Mouse (Mus musculus): ENCODE data around the gene Wwtr1.

Gene Wwtr1

GRCm38 (mm10) chr3:57519995-57520394, 55.7 kb downstream of the Wwtr1 start:
- DNase-seq (ENCODE audit: low read depth in 2 of 2, low spot score in 2 of 2), result no peak

DNA sequence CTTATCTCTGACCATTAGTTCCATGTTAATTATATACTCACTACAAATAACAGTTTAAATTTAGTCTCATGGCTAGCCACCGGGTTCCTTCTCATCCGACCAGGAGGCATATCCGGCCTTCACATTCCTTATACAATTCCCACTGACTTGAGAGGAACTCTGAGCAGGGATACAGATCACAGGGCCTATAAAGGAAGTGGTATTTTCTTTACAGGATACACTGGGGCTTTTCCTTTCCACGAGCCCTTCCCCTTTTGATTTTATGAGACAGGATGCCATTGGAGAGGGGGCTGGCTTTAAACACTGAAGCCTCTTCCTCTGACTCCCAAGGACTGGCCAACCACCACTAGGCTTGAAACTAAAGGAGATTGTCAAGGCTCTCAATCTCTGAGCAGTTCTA, 59.6 kb downstream of the Wwtr1 start:
- DNase-seq (ENCODE audit: low read depth in 2 of 2, low spot score in 2 of 2), result no peak

- no peak for DNase-seq (ENCODE audit: low read depth in 2 of 2, low spot score in 2 of 2)
Measured at GRCm38 (mm10) chr3:57515044-57515443, 60.7 kb downstream of the Wwtr1 start.

- no peak for DNase-seq (ENCODE audit: low read depth in 2 of 2, low spot score in 2 of 2)
Measured at GRCm38 (mm10) chr3:57511816-57512586, 63.7 kb downstream of the Wwtr1 start.

- no peak for DNase-seq (ENCODE audit: low read depth in 2 of 2, low spot score in 2 of 2)
Measured at GRCm38 (mm10) chr3:57509945-57510675, 65.6 kb downstream of the Wwtr1 start.

DNA sequence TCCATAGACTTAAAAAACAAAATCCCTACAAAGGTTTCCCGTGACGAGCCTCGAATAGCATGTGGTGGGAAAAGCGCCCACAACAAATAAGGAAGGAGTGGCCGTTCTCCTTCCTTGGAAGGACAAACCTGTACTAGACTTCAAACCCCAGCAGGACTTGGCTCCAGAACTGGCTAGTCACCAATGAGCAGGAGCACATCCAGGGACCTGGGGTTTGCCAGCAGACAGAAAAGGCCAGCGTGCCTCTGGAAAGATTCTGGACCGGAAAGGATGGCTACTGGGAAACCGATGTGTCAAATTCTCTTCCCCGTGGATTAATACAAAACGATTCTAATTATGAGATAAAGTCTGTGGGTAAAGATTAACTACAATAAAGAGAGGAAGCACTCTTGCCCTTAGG, 69.7 kb downstream of the Wwtr1 start:
- no peak for DNase-seq (ENCODE audit: low read depth in 2 of 2, low spot score in 2 of 2)

DNA sequence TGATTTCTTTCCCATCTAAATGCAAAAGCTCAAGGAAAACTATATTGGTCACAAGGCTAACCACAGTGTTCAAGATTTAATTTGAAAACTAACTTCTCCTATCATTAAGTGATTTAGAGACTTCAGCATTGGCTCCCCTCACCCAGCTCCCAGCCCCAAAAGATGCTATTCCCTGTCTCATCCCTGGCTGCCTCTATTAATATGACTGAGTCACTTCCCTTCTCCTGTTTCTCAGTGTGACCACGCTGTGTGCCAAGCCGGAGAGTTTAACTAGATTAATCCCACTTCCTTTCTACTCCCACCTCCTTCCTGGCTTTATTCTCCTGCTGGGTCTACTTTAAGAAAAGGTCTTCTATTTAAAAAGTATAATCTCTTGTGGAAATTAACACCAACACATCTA, 71.0 kb downstream of the Wwtr1 start:
- no peak for DNase-seq (ENCODE audit: low read depth in 2 of 2, low spot score in 2 of 2)

DNA sequence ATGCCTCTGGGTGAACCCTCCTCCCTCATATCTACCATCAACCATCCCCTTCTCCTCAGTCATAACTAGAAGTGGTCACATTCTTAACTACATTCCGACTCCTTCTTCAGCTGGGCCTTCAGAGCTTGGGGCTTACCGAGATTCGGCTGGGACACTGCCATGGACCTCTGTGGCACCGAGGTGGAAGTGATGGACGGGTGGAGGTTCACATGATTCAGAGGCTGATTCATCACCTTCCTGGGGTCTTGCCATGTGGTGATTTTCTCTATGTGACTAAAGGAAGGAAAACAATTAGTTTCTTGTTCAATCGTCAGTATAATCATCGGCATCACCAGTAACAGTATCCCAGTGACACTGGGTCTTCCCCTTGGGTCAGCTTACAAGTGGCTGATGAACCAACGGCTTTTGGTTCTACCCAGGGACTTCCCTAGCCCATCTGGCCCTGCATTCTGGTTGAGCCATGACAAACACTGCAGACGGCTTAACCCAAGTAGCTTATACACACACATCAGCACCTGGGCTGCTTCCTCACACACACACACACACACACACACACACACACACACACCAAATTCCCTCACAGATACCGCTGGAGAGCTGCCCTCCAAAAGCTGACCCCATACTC, 74.0 kb downstream of the Wwtr1 start:
- no peak for DNase-seq (ENCODE audit: low read depth in 2 of 2, low spot score in 2 of 2)

DNA sequence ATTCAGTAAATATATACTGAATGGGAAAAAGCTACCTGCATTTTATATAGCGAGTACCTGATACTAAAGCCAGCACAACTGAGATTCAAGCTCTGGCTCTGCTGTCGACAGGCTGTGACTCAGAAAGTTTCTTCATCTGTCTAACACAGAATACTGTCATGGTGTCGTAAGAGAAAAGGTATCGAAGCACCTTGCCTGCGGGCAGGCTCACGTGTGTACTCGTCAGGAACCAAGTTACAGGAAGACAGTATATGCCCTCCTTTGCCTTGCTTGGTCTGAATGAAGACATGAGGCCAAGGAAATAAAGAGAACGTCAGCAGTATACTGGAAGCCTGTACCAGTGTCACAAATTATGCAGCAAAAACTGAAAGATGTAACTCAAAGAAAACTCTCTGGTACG, 74.9 kb downstream of the Wwtr1 start:
- no peak for DNase-seq (ENCODE audit: low read depth in 2 of 2, low spot score in 2 of 2)

- DNase-seq (ENCODE audit: low read depth in 2 of 2, low spot score in 2 of 2), result no peak
Measured at GRCm38 (mm10) chr3:57497791-57498190, 77.9 kb downstream of the Wwtr1 start.

DNA sequence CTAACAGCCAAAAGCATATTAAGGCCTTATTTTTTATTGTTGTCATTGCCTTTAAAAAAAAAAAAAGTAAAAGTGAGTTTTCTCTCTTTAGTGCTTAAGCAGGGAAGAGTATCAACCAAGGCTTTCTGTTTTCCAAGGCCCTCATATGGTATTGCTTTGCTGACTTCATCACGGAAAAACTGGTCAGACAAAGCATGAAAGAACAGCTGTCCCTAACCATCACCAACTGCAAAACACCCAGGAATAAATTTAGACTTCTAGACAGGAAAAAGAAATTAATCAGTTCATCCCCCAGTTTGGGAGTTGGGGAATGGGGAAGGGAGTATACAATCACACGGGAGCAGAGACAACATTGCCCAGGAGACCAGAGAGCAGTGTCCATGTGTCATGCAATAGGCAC, 79.3 kb downstream of the Wwtr1 start:
- no peak for DNase-seq (ENCODE audit: low read depth in 2 of 2, low spot score in 2 of 2)

GRCm38 (mm10) chr3:57487455-57488153, 88.1 kb downstream of the Wwtr1 start:
- no peak for DNase-seq (ENCODE audit: low read depth in 2 of 2, low spot score in 2 of 2)

GRCm38 (mm10) chr3:57486068-57486467, 89.6 kb downstream of the Wwtr1 start:
- no peak for DNase-seq (ENCODE audit: low read depth in 2 of 2, low spot score in 2 of 2)

- DNase-seq (ENCODE audit: low read depth in 2 of 2, low spot score in 2 of 2), result no peak
Measured at GRCm38 (mm10) chr3:57481981-57482380, 93.7 kb downstream of the Wwtr1 start.

- no peak for DNase-seq (ENCODE audit: low read depth in 2 of 2, low spot score in 2 of 2)
Measured at GRCm38 (mm10) chr3:57480640-57481039, 95.1 kb downstream of the Wwtr1 start.

- DNase-seq (ENCODE audit: low read depth in 2 of 2, low spot score in 2 of 2), result no peak
Measured at GRCm38 (mm10) chr3:57474421-57474820, 101.3 kb downstream of the Wwtr1 start.

GRCm38 (mm10) chr3:57472407-57472806, 103.3 kb downstream of the Wwtr1 start:
- DNase-seq (ENCODE audit: low read depth in 2 of 2, low spot score in 2 of 2), result no peak

DNA sequence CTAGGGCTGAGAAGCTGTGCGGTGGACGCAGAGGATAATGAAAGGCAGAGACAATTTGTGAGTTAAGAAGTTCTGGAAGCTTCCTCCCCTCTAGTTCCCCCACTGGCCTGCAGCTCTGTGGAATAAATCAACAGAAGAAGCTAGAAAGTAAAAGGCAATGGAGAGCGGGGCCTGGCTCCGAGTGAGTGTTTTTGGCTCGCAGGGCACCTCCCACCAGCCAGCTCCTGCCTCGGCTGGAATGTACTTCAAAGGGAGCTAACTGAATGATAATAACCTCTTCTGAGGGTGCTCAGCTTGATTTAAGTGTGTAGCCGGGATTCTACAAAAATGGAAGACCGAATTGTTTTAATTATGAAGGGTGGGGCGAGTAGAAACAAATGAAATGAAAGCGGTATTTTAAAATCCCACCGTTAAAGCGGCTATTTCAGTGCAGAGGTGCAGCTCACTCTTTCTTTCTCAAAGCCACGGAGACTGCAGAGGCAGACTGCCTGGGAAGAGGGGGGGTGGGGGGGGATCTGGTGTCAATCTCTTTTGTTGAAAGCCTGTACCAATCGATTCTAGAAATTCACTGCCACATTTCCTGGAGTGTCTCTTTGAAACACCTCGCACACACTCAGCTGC, 104.6 kb downstream of the Wwtr1 start:
- DNase-seq (ENCODE audit: low read depth in 2 of 2, low spot score in 2 of 2), result no peak

- no peak for DNase-seq (ENCODE audit: low read depth in 2 of 2, low spot score in 2 of 2)
Measured at GRCm38 (mm10) chr3:57470326-57470725, 105.4 kb downstream of the Wwtr1 start.

GRCm38 (mm10) chr3:57469325-57469724, 106.4 kb downstream of the Wwtr1 start:
- DNase-seq (ENCODE audit: low read depth in 2 of 2, low spot score in 2 of 2), result no peak

GRCm38 (mm10) chr3:57466289-57466688, 109.4 kb downstream of the Wwtr1 start:
- no peak for DNase-seq (ENCODE audit: low read depth in 2 of 2, low spot score in 2 of 2)
